Mouse (Mus musculus) midbrain, embryonic 15.5 days (tissue): ENCODE measurements around the gene Cmtm2a. TPM values are rescaled to one million over a fixed set of nuclear protein-coding genes. Genes with fewer than 3 reads are reported as not detected.
"Not testable (repeated sequence)": the region's sequence is repeated elsewhere in the genome, so short reads cannot be mapped to it uniquely, and the experiment has no call there.

ENCODE experiments used
- ATAC-seq: fragments of 200-750 bp; cut with Nextera tagmentation; replicated peaks from 2 replicates; pipeline ENCODE4 v1.8.0; 2017; ENCODE audit warnings: moderate TSS enrichment
- H3K27ac ChIP-seq: fragments of 300-500 bp; sonication (generic); 2 replicates; pipeline ENCODE4 v1.5.1; 2015; ENCODE audit warnings: mild to moderate bottlenecking, inconsistent platforms
- H3K27me3 ChIP-seq: fragments of 300-500 bp; sonication (generic); replicated peaks from 2 replicates; pipeline ENCODE4 v1.6.1; 2015; ENCODE audit warnings: inconsistent platforms
- H3K36me3 ChIP-seq: fragments of 300-500 bp; sonication (generic); replicated peaks from 2 replicates; pipeline ENCODE4 v1.6.1; 2015; ENCODE audit warnings: inconsistent platforms
- H3K4me1 ChIP-seq: fragments of 300-500 bp; sonication (generic); 2 replicates; pipeline ENCODE4 v1.6.1; 2015; ENCODE audit warnings: inconsistent platforms
- H3K4me2 ChIP-seq: fragments of 300-500 bp; sonication (generic); 2 replicates; pipeline ENCODE4 v1.6.1; 2015; ENCODE audit warnings: inconsistent platforms, mild to moderate bottlenecking, moderate library complexity
- H3K4me3 ChIP-seq: fragments of 300-500 bp; sonication (generic); 2 replicates; pipeline ENCODE4 v1.5.1; 2015; ENCODE audit warnings: mild to moderate bottlenecking, inconsistent platforms
- H3K9ac ChIP-seq: fragments of 300-500 bp; sonication (generic); 2 replicates; pipeline ENCODE4 v1.6.1; 2015; ENCODE audit warnings: mild to moderate bottlenecking, inconsistent platforms
- H3K9me3 ChIP-seq: fragments of 300-500 bp; sonication (generic); 2 replicates; pipeline ENCODE4 v1.6.1; 2016; ENCODE audit warnings: inconsistent platforms
- WGBS: fragments of 180-500 bp; shearing (Covaris S2); methylation state at CpG from one replicate; pipeline ENCODE4 v1.1.7; 2015; ENCODE audit warnings: mixed read lengths; 5-methylcytosine and 5-hydroxymethylcytosine counted together
- polyA plus RNA-seq: library from polyadenylated mRNA; unstranded; fragments of >200 nt; fragmentation: Nextera tagmentation; extraction: Ambion mirVana; gene quantifications from 2 replicates; pipeline ENCODE4 v1.2.1, GENCODE M21; 2015

Cmtm2a gene
- polyA plus RNA-seq, 1 experiment from 2014 or later, result not detected

DNA sequence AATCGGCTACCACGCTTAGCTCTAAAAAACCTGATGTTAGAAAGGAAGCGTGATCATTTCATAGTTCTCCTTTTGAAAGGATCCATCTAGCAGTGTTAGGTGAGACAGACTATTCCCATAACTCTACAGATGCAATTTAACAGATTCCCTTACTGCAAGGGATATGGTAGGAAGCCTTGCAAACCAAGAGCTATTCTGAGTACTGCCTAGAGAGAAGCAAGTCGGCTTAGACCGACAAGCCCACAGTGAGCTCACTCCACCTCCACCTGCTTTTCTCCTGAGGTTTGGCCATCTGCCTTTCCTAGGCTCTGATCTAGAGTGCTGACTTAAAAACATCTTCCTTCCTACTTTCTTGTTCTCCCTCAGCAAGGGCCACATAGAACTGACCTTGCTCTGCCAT lies 31.2 kb downstream of the Cmtm2a start:
- H3K27me3 ChIP-seq, ATAC-seq, H3K4me2 ChIP-seq, H3K9me3 ChIP-seq, H3K4me3 ChIP-seq, H3K27ac ChIP-seq, H3K4me1 ChIP-seq, H3K9ac ChIP-seq: not testable (repeated sequence)
- WGBS, result 91% methylated on average over 5 of the region's 5 CpGs
- peaks cover 12% of the 10 kb centered on the region for H3K36me3 ChIP-seq

DNA sequence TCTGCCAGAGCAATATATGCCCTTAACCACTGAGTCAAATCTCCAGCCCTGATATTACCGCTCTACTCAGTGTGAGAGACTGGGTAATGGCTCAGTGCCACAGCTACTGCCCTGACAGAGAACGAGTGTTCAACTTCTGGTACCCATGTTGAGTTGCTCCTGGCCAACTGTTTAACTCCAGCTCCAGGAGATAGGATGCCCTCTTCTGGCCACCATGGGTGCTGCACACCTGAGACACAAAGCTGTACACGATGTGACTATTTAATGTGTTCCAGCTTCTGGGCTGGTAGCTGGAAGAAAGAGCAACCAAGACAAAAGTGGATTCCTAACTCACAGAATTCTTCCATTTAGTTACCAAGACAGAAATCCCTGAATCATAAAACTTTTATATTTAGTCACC lies 40.0 kb downstream of the Cmtm2a start:
- Histone ChIP-seq H3K27me3 (no peaks in the 10 kb centered on the region), H3K27ac (no peak overlapping the region), H3K9ac (no peak overlapping the region), H3K36me3 (peaks cover under 1% of the 10 kb centered on the region; the same call in 1 of the 2 replicates), H3K9me3 (no peaks in the 10 kb centered on the region), H3K4me2 (no peak overlapping the region), H3K4me3 (no peak overlapping the region), H3K4me1 (peaks cover 10% of the 10 kb centered on the region; the same call in 1 of the 2 replicates)
- WGBS, result 93% methylated on average over 3 of the region's 3 CpGs
- no peak for ATAC-seq

DNA sequence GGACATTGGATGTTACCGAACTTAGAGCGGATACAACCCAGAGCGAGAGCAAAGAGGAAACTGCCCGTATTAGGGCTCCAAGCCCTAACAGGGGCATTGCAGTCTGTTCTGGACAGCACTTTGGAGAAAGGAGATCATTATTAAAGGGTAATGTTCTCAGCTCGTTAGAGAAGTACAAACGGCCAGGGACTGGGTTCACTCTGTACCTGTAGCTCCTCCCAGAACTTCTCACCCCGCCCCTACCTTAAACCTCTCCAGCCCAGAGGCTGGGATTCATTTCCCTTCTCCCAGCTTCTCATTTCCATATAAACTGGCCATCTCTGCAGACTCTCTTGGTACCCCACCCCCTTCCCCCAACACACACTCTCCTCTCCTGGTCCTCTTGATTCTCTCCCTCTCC lies 41.5 kb downstream of the Cmtm2a start:
- H3K9ac ChIP-seq, result peak overlapping the region; percentile 57
- H3K36me3 ChIP-seq, result no peaks in the 10 kb centered on the region
- H3K27me3 ChIP-seq, result no peaks in the 10 kb centered on the region
- peaks cover 24% of the 10 kb centered on the region for H3K4me1 ChIP-seq
- H3K27ac ChIP-seq, result no peak overlapping the region
- no peak for ATAC-seq
- under 1% methylated on average over 7 of the region's 7 CpGs for WGBS
- no peaks in the 10 kb centered on the region for H3K9me3 ChIP-seq
- H3K4me3 ChIP-seq, result peak overlapping the region; percentile 72
- H3K4me2 ChIP-seq, result peak overlapping the region; percentile 81

DNA sequence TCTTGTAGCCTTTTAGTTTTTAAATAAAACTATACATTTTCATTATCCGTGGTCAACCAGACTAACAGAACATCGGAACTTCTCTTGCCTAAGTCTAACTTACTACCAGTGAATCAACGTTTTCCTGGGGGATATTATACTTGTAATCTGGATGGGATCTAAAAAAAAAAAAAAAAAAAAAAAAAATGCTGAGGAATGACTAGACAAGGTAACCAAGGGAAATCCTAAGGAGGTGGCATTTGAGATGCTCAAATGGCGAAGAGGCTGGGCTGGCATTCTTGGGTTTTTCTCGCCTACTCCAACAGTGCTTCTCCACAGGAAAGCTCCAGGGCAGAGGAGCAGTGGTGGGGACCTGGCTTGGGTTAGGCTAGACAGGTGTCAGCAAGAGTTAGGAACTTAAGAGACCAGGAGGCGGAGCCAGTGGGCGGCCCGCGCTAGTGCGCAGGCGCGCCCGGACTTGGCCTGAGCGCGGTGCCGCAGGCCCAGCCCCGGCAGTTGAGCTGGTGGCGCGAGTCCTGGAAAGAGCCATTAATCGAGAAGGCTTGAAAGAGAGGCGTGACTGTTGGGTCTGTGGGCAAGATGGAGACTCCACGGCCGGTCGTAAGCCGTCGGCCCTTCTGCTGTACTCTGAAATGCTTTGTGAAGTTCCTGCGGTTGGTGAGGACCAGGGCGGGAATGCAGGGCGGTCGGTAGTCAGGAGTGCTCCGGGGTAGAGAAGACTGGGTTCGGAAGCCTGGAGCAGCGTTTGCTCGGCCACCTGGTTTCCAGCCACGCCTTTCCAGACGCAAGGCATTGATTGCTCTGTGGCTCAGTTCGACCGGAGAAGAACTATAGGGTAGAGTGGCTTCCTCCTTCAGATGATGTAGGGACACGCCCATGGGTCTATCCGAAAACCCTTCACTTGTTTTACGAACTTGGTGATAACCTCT lies 42.3 kb downstream of the Cmtm2a start, which contains the start of gene Cklf:
Gene Cklf (plus strand): TSS at position 423 of the 929 bp plus-strand sequence.
- peak within 1 kb of the TSS; percentile 57 for H3K27ac ChIP-seq
- peaks cover 24% of the 10 kb centered on the region for H3K4me1 ChIP-seq
- peak within 1 kb of the TSS; percentile 81 for H3K4me2 ChIP-seq
- peak; percentile 86 for ATAC-seq
- H3K4me3 ChIP-seq, result peak within 1 kb of the TSS; percentile 72
- 4% methylated on average over 41 of the region's 41 CpGs for WGBS
- peak within 1 kb of the TSS; percentile 57 for H3K9ac ChIP-seq
- H3K36me3 ChIP-seq, result 0 out of 2 replicates have a peak, but pooled peaks cover 2% of the 10 kb centered on the region
- H3K27me3 ChIP-seq, result no peaks in the 10 kb centered on the region
- H3K9me3 ChIP-seq, result no peaks in the 10 kb centered on the region

DNA sequence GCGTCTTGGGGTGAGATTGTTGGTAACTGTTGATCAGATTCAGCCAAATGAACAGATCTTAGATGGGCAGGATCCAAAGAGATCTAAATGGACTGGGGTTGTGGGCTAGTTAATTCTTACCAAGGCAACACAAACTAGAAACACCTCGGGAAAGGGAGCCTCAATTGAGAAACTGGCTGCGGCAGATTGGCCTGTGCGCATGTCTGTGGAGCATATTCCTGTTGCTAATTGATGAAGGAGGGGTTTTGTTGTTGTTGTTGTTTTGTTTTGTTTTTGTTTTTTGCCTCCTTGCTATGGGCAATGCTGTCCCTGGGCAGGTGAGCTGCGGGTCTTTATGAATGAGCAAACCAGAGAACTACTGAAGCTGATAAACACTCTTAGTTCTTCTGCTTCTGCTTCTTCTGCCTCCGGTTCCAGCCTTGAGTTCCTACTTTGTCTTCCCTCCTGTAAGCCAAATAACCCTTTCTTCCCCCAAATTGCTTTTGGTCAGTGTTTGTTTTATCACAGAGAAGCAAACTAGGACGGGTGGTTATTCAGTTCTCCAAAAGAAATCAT lies 43.5 kb downstream of the Cmtm2a start:
- H3K9me3 ChIP-seq, result no peaks in the 10 kb centered on the region
- H3K36me3 ChIP-seq, result 0 out of 2 replicates have a peak, but pooled peaks cover 5% of the 10 kb centered on the region
- H3K4me1 ChIP-seq, result peaks cover 24% of the 10 kb centered on the region
- no peak overlapping the region for H3K4me3 ChIP-seq
- H3K9ac ChIP-seq, result no peak overlapping the region
- no peak overlapping the region for H3K4me2 ChIP-seq
- H3K27ac ChIP-seq, result no peak overlapping the region
- 85% methylated on average over 7 of the region's 7 CpGs for WGBS
- no peaks in the 10 kb centered on the region for H3K27me3 ChIP-seq
- no peak for ATAC-seq

DNA sequence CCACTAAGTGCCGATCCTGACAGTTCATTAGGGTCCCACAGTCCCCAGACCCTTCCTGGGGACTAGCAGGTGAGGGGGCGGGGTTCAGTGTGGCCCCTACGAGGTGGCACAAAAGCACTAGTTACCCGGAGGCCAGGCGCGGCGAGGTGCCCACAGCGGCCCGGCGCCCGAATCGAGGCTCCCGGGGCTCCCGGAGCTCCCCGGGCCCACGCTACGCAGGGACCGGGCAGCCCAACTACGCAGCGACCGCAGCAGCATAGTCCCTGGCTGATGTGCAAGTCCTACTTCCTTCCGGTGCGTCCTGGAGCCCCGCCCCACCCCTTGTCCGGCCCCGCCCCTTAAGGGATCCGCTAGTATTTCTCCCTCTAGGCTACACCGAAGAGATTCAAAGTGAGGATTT lies 44.7 kb downstream of the Cmtm2a start, which contains the start of gene Tk2:
Gene Tk2 (minus strand): TSS at position 283 of the 400 bp plus-strand sequence.
- peak within 1 kb of the TSS; percentile 82 for H3K9ac ChIP-seq
- H3K36me3 ChIP-seq, result peaks cover 5% of the 10 kb centered on the region; the same call in 1 of the 2 replicates
- H3K27me3 ChIP-seq, result no peaks in the 10 kb centered on the region
- WGBS, result 1% methylated on average over 28 of the region's 28 CpGs
- 0 out of 2 replicates have a peak within 1 kb of the TSS, but pooled peaks have one; percentile 62 for H3K27ac ChIP-seq
- no peaks in the 10 kb centered on the region for H3K9me3 ChIP-seq
- H3K4me1 ChIP-seq, result peaks cover 24% of the 10 kb centered on the region
- peak within 1 kb of the TSS; percentile 74 for H3K4me2 ChIP-seq
- peak; percentile 93 for ATAC-seq
- H3K4me3 ChIP-seq, result peak within 1 kb of the TSS; percentile 73

DNA sequence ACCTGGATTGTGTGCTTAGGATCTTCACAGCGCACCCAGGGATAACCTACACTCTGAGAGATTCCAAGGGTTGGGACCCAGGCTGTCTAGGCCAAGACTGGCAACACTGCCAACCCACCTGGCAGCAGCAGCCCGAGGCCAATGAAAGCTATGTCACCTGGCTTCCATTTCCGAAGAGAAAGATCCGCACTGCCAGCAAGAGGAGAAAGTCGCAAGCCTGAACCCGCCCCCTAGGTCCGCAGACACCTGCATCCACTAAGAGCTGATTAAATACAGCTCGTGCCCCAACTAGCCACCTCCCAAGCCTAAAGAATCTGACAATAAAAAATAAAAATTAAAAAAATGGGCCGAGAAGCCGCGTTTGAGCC lies 45.1 kb downstream of the Cmtm2a start:
- Histone ChIP-seq H3K4me1 (peaks cover 24% of the 10 kb centered on the region), H3K36me3 (peaks cover 5% of the 10 kb centered on the region), H3K27me3 (no peaks in the 10 kb centered on the region), H3K4me2 (peak overlapping the region; percentile 74), H3K9me3 (no peaks in the 10 kb centered on the region), H3K9ac (peak overlapping the region; percentile 82), H3K4me3 (peak overlapping the region; percentile 73), H3K27ac (0 out of 2 replicates have a peak overlapping the region, but pooled peaks have one; percentile 62)
- 5% methylated on average over 11 of the region's 11 CpGs for WGBS
- peak; percentile 34 for ATAC-seq

DNA sequence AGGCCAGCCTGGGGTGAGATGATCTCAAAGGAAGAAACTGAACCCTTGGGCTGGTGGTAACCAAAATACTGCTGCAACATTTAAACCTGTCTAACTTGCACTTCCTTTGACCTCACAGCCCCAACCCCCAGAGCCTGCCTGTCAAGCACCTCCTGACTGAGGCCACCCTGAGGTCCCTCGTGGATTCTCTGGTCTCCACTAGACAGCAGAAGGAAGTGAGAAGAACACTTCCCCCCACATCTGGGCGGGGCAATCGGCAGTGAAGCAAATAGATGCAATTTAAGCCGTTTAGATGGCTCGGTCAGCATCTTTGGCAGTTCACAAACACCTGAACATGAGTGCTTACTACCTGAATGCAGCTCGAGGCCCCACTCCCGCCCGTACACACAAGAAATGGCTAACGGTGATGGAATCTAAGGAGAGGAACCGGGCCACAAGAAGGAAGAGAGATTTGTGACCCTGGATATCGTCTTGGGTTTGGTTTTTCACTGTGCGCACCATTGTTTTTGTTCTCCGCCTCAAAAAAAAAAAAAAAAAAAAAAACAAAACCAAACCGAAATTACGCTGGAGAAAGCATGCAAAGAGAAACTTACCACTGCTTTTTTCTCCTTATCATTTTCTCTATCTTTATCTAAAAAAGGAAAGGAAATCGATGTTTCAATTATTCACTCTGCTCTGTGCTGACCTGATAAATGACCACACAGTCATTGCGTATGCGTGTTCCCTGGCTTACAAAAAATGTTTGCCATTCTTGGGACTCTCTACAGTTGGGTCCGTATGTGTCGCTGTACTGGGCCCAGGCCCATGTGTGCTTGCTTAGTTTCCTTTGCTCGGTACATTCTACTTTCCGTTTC lies 45.7 kb downstream of the Cmtm2a start:
- H3K9me3 ChIP-seq, result no peaks in the 10 kb centered on the region
- H3K4me2 ChIP-seq, result peak overlapping the region; percentile 74
- H3K27me3 ChIP-seq, result no peaks in the 10 kb centered on the region
- WGBS, result 73% methylated on average over 22 of the region's 22 CpGs
- no peak for ATAC-seq
- H3K9ac ChIP-seq, result peak overlapping the region; percentile 82
- no peak overlapping the region for H3K27ac ChIP-seq
- H3K4me1 ChIP-seq, result peaks cover 24% of the 10 kb centered on the region
- H3K4me3 ChIP-seq, result peak overlapping the region; percentile 73
- peaks cover 5% of the 10 kb centered on the region for H3K36me3 ChIP-seq

DNA sequence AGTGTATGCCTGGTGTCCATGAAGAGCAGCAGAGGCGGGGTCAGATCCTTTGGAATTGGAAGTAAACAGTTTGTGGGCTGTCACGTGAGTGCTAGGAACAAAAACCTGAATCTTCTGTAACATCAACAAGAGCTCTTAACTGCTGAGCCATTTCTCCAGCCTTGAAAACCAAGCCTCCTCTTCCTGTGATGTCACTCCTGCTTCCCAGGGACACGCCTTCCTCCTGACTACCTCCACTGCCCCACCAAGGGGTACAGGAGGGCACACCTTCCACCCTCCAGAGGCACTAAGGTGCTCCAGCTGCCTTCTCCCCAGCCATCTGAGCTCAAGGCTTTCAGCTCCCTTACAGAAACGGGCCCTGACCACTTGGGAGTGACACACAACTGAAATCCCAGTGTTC lies 46.4 kb downstream of the Cmtm2a start:
- Histone ChIP-seq H3K36me3 (peaks cover 8% of the 10 kb centered on the region), H3K9me3 (no peaks in the 10 kb centered on the region), H3K27ac (no peak overlapping the region), H3K4me2 (peak overlapping the region; percentile 74; the same call in 1 of the 2 replicates), H3K9ac (no peak overlapping the region), H3K4me1 (peaks cover 21% of the 10 kb centered on the region), H3K27me3 (no peaks in the 10 kb centered on the region), H3K4me3 (no peak overlapping the region)
- WGBS, result 93% methylated on average over 4 of the region's 4 CpGs
- no peak for ATAC-seq

DNA sequence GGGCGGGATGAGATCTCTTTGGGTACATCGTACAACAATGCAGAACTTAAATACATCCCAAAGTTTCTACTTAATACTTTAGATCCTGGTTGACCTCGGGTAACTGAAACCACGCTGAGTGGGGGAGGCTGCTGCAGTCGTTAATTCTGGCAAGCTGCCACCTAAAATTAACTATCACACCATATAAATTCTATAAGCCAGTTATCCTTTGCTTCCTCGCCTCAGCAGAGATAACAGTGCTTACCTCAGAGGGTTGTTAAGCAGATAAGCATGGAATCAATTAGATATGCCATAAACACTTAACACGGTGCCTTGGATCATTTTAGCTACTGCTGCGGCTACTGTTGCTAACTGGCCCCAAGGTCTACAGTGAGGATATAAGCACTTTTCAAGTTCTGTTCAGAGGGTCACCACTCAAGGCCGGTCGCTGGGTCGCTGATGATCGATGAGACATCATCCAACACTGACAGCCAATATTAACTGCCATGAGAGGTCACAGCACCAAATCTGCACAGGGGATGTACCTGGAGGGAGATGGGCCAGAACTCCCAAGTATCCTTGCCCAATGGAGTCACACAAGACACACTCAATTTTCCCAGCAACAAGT lies 50.8 kb downstream of the Cmtm2a start:
- WGBS, result 80% methylated on average over 12 of the region's 12 CpGs
- no peak for ATAC-seq
- H3K27ac ChIP-seq, result no peak overlapping the region
- H3K27me3 ChIP-seq, result no peaks in the 10 kb centered on the region
- H3K4me3 ChIP-seq, result no peak overlapping the region
- H3K36me3 ChIP-seq, result peaks cover 28% of the 10 kb centered on the region
- no peak overlapping the region for H3K9ac ChIP-seq
- H3K4me2 ChIP-seq, result no peak overlapping the region
- H3K4me1 ChIP-seq, result peaks cover 6% of the 10 kb centered on the region
- H3K9me3 ChIP-seq, result no peaks in the 10 kb centered on the region

DNA sequence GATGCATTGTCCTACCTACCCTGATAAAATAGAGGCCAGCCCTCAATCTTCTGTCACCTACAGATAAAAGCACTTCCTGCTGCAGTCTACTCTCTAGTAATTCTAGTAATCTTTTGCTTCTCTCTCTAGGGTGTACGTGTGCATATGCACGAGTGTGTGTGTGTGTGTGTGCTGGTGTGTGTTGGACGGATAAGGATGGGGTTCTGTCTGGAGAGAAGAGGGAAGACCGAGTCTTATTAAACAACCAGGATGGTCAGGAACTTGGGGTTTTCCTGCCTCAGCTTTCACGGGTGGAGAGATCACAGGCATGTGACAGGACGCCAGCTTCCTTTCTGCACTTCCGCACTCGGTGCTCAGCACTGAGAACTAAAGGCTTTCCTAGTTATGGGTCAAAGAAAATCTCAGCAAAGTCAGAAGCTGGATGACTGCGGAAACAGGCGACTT lies 53.5 kb downstream of the Cmtm2a start:
- peaks cover 34% of the 10 kb centered on the region for H3K36me3 ChIP-seq
- no peak for ATAC-seq

More for the DNA sequence above, 53.5 kb downstream of the Cmtm2a start:
- Histone ChIP-seq H3K9me3 (no peaks in the 10 kb centered on the region), H3K4me2 (no peak overlapping the region), H3K4me3 (no peak overlapping the region), H3K4me1 (no peaks in the 10 kb centered on the region), H3K27me3 (no peaks in the 10 kb centered on the region), H3K27ac (no peak overlapping the region), H3K9ac (no peak overlapping the region)
- WGBS, result 89% methylated on average over 10 of the region's 10 CpGs
